Mouse (Mus musculus) skeletal muscle tissue, postnatal 0 days (tissue): ENCODE data around the gene Cpne4. TPM values are rescaled to one million over a fixed set of nuclear protein-coding genes. Genes with fewer than 3 reads are reported as not detected.

ENCODE experiments used
- microRNA-seq, 2 experiments: library from miRNA; unstranded; fragments of <30 nt; microRNA quantifications; one replicate each; pipeline ENCODE4; 2016
- polyA plus RNA-seq: library from polyadenylated mRNA; unstranded; fragments of >200 nt; fragmentation: Nextera tagmentation; extraction: Ambion mirVana; gene quantifications from 2 replicates; pipeline ENCODE4 v1.2.1, GENCODE M21; 2015

Gene Cpne4
- polyA plus RNA-seq: 0.17 TPM in 1 of 2 replicates, not detected in the other

DNA sequence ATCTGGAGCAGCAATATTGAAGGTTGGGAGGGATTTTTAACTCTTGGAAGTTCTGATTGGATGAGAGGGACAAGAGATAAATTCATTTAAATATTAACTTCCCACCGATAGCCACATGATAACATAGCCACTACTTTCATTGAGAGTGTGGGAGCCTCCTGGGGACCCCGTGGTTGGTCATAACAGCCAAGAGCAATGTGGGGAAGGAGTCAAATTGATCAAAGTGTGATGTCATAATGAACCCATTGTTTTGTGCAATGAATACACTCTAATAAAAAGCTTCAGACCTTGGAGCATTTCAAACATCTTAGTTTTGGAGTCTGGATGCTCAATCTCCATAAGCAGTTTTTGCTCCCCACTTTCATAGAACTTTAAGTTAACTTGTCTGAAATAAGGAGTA is at the start of gene Cpne4:
TSS of gene Cpne4 (plus strand) at position 301 of the 400 bp plus-strand sequence.

DNA sequence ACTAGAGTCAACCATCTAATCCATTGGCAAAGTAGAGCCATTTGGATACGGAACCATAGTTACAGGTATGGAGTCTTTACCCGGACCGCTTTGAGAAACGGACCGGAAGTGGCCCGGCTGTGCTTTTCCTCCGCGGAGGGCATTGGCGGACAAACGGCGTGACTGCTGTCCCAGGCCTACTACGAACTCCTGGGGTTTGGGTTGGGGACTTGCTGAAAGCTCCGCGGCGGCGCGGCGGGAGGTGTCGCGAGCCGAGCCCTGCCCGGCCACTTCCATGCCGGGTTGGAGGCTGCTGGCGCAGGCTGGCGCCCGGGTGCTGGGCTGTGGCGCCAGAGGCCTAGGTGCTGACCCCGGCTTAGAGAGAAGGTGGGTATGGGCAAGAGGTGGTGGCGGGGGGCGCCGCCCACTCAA is 506.1 kb downstream of the Cpne4 start, which contains the start of gene Mrpl3:
TSS of gene Mrpl3 (plus strand) at position 93 of the 411 bp plus-strand sequence.

Small RNA genes lying within 50 kb of the gene (microRNA-seq; reads per million reads assigned to microRNA genes)
- 0 reads per million in 2 experiments for gene Gm23391

Other genes with a start within 250 kb of the Cpne4 start
- gene Acpp, start 209.5 kb upstream of the Cpne4 start, polyA plus RNA-seq: 0.05 and 1.2 TPM in 2 replicates